Mouse (Mus musculus) midbrain, embryonic 11.5 days (tissue): ENCODE data around the gene Gm47841. TPM values are rescaled to one million over a fixed set of nuclear protein-coding genes. Genes with fewer than 3 reads are reported as not detected.
A peak's percentile ranks its signal among the peaks of the same experiment; 100 is the strongest.

Experiments used
- ATAC-seq: fragments of 200-750 bp; cut with Nextera tagmentation; 2 replicates; pipeline ENCODE4 v1.8.0; 2017; ENCODE audit warnings: moderate TSS enrichment, moderate library complexity; ENCODE audit not compliant: low FRiP score
- DNase-seq: peaks from one replicate; pipeline ENCODE4 v3.0.0; 2015; ENCODE audit warnings: low spot score; ENCODE audit errors: missing footprints
- H3K27ac ChIP-seq: fragments of 300-500 bp; sonication (generic); 2 replicates; pipeline ENCODE4 v1.5.1; 2014; ENCODE audit warnings: low read depth, low read length
- H3K27me3 ChIP-seq: fragments of 300-500 bp; sonication (generic); 2 replicates; pipeline ENCODE4 v1.6.1; 2014; ENCODE audit warnings: mild to moderate bottlenecking, low read length, moderate library complexity, mixed read lengths; ENCODE audit not compliant: control insufficient read depth, insufficient read depth
- H3K36me3 ChIP-seq: fragments of 300-500 bp; sonication (generic); 2 replicates; pipeline ENCODE4 v1.6.1; 2014; ENCODE audit warnings: mild to moderate bottlenecking, low read length, moderate library complexity, mixed read lengths; ENCODE audit not compliant: control insufficient read depth, insufficient read depth
- H3K4me1 ChIP-seq: fragments of 300-500 bp; sonication (generic); 2 replicates; pipeline ENCODE4 v1.6.1; 2014; ENCODE audit warnings: low read length; ENCODE audit not compliant: control insufficient read depth, insufficient read depth
- H3K4me2 ChIP-seq: fragments of 300-500 bp; sonication (generic); 2 replicates; pipeline ENCODE4 v1.6.1; 2014; ENCODE audit warnings: mild to moderate bottlenecking, moderate library complexity
- H3K4me3 ChIP-seq: fragments of 300-500 bp; sonication (generic); 2 replicates; pipeline ENCODE4 v1.5.1; 2014; ENCODE audit warnings: low read depth, low read length
- H3K9ac ChIP-seq: fragments of 300-500 bp; sonication (generic); 2 replicates; pipeline ENCODE4 v1.6.1; 2014; ENCODE audit warnings: low read length
- H3K9me3 ChIP-seq: fragments of 300-500 bp; sonication (generic); 2 replicates; pipeline ENCODE4 v1.6.1; 2016; ENCODE audit warnings: low read length; ENCODE audit not compliant: control insufficient read depth
- WGBS: fragments of 180-500 bp; shearing (Covaris S2); extraction: QIAGEN DNeasy Blood & Tissue Kit; methylation state at CpG from one replicate; pipeline ENCODE4 v1.1.7; 2014; 5-methylcytosine and 5-hydroxymethylcytosine counted together
- polyA plus RNA-seq: library from polyadenylated mRNA; unstranded; fragments of >200 nt; fragmentation: Nextera tagmentation; extraction: Ambion mirVana; gene quantifications from 2 replicates; pipeline ENCODE4 v1.2.1, GENCODE M21; 2014

The Gm47841 gene
- not detected in 2 replicates for polyA plus RNA-seq

DNA sequence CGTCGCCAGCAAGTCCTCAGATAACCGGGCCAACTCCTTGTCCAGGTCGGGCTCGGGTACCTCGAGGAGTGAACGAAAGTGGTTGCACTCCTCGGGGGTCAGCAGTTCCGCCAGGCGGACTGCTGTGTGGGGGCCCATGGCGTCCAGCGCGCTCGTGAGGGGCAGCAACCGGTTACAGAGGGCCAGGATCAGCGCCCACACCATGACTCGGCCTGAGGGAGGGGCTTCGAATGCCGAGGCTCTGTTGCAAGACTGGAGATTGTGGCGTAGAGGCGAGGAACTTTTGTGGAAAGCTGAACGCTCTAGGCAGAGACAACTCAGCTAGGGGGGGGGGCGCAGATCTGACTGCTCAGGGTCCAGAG is at the start of gene Gm47841:
Gene Gm47841 (minus strand): TSS at position 204 of the 362 bp plus-strand sequence.
- H3K9ac ChIP-seq = peak within 1 kb of the TSS; percentile 63
- peaks cover 38% of the 10 kb centered on the region for H3K27me3 ChIP-seq
- ATAC-seq (no peak), DNase-seq (no peak)
- H3K4me3 ChIP-seq = peak within 1 kb of the TSS; percentile 48
- H3K4me1 ChIP-seq = peaks cover 22% of the 10 kb centered on the region
- no peaks in the 10 kb centered on the region; the same call in 1 of the 2 replicates for H3K36me3 ChIP-seq
- no peak within 1 kb of the TSS; the same call in 1 of the 2 replicates for H3K27ac ChIP-seq
- 1% methylated on average over 22 of the region's 23 CpGs for WGBS
- no peaks in the 10 kb centered on the region for H3K9me3 ChIP-seq
- H3K4me2 ChIP-seq = peak within 1 kb of the TSS; percentile 96

DNA sequence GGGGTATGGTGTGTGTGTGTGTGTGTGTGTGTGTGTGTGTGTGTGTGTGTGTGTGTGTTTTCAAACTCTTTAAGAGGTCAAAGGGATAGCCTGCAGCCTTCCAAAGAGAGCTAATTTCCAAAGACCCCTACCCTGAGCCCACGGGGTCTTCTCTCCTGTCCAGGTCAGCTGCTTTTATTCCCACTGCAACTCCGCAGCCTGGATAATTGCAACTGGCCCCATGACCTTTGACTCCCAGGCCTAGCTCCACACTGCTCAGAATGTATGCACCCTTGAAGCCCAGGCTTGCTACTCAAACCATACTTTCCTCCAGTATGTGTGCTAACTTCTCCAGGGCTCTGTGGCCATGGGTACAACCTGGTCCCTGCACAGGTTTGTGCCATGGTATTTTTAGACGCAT is 48.2 kb upstream of the Gm47841 start:
- 37% methylated on average over 3 of the region's 3 CpGs for WGBS
- Histone ChIP-seq H3K4me2 (no peak overlapping the region), H3K4me1 (peaks cover 31% of the 10 kb centered on the region), H3K4me3 (no peak overlapping the region), H3K27ac (no peak overlapping the region), H3K36me3 (no peaks in the 10 kb centered on the region), H3K9me3 (no peaks in the 10 kb centered on the region), H3K9ac (no peak overlapping the region), H3K27me3 (peaks cover 3% of the 10 kb centered on the region; the same call in 1 of the 2 replicates)
- DNase-seq (no peak), ATAC-seq (no peak)

DNA sequence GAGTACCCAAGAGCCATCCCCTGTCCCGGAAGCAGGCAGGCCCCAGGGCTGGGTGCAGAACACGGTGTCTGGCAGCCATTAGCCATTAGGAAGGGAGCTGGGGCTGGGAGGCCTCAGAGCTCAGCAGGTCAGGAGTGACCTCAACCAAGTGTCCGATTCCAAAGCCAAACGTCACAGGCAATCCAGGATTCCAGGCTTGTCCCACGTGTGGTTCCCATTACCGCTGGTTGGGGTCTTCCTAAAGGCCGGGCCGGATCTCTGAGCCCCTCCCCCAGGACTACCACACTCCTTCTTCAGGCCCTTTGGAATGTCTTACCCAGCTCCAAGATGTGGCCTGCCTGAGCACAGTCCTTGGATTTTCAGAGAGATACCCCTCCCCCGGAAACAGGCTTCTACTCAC is 47.8 kb upstream of the Gm47841 start:
- Histone ChIP-seq H3K36me3 (no peaks in the 10 kb centered on the region), H3K27me3 (peaks cover 3% of the 10 kb centered on the region; the same call in 1 of the 2 replicates), H3K4me3 (no peak overlapping the region), H3K4me2 (no peak overlapping the region), H3K9me3 (no peaks in the 10 kb centered on the region), H3K27ac (no peak overlapping the region), H3K9ac (no peak overlapping the region), H3K4me1 (peaks cover 31% of the 10 kb centered on the region)
- WGBS = 57% methylated on average over 9 of the region's 9 CpGs
- no peak for ATAC-seq
- no peak for DNase-seq

DNA sequence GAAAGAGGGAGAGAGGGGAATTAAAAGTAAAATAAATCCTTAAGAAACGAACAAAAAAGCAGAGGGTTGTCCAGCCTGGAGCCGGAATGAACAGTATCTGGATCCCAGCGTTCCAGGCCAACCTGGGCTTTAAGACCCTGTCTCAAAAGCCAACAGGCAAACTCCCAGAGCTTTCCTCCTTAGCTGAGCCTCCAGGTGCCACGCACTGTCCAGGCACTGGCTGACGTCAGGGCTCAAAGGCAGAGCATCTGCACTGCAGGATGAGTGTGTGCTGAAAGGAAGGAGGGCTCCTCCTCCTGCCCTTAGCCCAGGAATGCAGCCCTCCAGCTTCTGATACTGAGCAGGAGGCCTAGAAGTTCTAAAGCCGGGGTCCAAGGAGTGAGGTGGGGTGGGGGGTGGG is 46.8 kb upstream of the Gm47841 start:
- 36% methylated on average over 6 of the region's 6 CpGs for WGBS
- Histone ChIP-seq H3K27ac (no peak overlapping the region), H3K36me3 (no peaks in the 10 kb centered on the region), H3K4me1 (peaks cover 31% of the 10 kb centered on the region), H3K9ac (no peak overlapping the region), H3K27me3 (peaks cover 3% of the 10 kb centered on the region; the same call in 1 of the 2 replicates), H3K9me3 (no peaks in the 10 kb centered on the region), H3K4me3 (no peak overlapping the region), H3K4me2 (no peak overlapping the region)
- ATAC-seq (no peak), DNase-seq (peak; percentile 84)

DNA sequence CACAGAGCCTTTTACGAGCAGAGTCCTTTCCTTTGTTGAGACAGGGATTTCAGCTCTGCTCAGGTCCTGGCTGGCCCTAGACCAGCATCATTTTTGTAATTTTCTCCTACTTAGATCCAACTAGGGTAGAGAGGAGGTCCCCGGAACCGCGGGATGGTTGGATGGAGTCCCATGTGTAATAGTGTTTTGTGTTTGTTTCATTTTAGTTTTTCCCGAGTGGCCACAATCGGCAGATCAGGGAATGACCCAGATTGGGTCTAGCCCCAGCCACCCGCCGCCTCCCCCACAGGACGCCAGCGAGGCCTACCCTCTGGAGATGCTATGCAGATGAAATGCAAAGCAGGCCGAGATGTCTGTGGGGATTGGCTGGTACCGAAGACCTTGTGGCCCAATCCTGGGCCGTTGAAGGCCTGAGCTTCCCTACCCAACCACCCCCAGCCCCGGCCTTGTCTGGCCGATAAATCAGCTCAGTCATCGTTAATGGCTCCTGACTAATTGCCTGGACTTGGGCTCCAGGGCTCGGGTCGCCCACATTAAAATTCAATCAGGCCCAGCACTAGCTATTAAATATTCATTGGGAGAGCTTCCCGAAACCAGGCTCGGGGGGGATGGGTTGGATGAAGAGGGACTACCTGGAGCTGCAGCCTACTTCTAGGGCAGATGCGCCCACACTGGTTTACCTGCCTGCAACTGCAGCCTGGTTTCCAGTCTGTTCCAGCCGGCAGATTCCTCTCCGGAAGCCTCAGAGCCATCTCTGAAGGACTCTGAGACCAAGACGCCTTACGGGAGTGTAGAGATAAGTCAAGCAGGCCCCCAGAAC is 45.8 kb upstream of the Gm47841 start:
- peak; percentile 95 for DNase-seq
- WGBS = 8% methylated on average over 25 of the region's 25 CpGs
- no peaks in the 10 kb centered on the region for H3K9me3 ChIP-seq
- peak; percentile 94 for ATAC-seq
- H3K4me1 ChIP-seq = peaks cover 26% of the 10 kb centered on the region
- H3K9ac ChIP-seq = peak overlapping the region; percentile 26
- H3K36me3 ChIP-seq = no peaks in the 10 kb centered on the region
- H3K27me3 ChIP-seq = peaks cover 3% of the 10 kb centered on the region; the same call in 1 of the 2 replicates
- H3K4me3 ChIP-seq = 0 out of 2 replicates have a peak overlapping the region, but pooled peaks have one; percentile 1
- peak overlapping the region; percentile 79 for H3K27ac ChIP-seq
- H3K4me2 ChIP-seq = peak overlapping the region; percentile 37

DNA sequence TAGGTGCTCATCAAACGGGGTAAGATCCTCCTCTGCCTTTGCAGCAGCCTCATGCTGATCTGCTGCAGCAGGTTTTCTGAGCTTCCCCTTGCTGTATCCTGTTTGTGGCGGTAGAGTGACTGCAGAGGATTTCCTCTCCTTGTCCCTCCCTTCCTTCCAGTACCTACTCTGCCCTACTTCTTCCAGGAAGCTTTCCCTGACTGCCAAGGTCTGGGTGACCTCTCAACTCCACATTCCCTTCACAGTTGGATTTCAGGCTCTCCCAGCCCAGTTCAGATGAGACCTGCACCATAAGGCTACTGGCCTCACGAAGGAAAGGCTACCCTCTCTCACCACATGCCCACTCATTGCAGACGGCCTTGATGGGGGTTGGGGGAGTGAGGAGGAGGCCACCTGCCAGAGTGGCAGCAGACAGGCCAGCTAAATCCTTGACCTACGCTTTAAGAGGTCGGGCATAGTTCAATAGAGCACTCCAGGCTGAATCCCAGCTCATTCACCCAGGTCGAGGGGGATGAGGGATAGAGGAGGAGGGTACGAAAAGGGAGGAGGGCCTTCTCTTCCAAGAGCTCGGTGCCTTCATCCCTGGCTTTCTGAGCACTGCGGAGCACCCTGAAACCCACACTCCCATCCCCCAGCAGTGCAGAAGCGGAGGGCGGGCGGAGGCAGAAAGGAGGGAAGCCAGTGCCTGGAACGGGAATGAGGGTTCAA is 45.1 kb upstream of the Gm47841 start:
- peaks cover 3% of the 10 kb centered on the region; the same call in 1 of the 2 replicates for H3K27me3 ChIP-seq
- H3K9ac ChIP-seq = peak overlapping the region; percentile 26
- peak overlapping the region; percentile 79 for H3K27ac ChIP-seq
- H3K36me3 ChIP-seq = no peaks in the 10 kb centered on the region
- H3K4me1 ChIP-seq = peaks cover 22% of the 10 kb centered on the region
- peak overlapping the region; percentile 37 for H3K4me2 ChIP-seq
- WGBS = 13% methylated on average over 14 of the region's 14 CpGs
- no peaks in the 10 kb centered on the region for H3K9me3 ChIP-seq
- H3K4me3 ChIP-seq = no peak overlapping the region
- DNase-seq (peak; percentile 95), ATAC-seq (peak; percentile 60)

DNA sequence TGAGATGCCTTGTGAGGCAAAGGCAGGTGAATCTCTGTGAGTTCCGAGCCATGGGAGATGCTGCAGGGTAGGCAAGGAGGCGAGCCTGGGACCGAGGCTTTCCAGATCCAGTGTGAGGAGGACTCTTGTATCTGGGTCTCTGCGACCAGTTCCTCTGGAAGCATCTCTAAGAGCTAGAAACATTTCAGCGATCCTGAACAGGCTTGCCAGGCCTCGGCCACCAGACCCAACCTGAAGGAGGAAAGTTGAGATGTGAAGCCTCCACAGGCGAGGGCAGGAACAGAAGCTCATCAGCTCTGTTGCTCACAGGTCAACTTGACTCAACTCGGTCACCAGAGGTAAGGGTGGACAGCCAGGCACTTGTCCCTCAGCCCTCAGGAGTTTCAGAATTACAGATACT is 44.4 kb upstream of the Gm47841 start:
- Histone ChIP-seq H3K4me1 (peaks cover 22% of the 10 kb centered on the region), H3K4me3 (no peak overlapping the region), H3K4me2 (no peak overlapping the region), H3K9ac (no peak overlapping the region), H3K27ac (no peak overlapping the region), H3K27me3 (peaks cover 3% of the 10 kb centered on the region; the same call in 1 of the 2 replicates), H3K36me3 (no peaks in the 10 kb centered on the region), H3K9me3 (no peaks in the 10 kb centered on the region)
- ATAC-seq (no peak), DNase-seq (peak; percentile 75)
- 88% methylated on average over 8 of the region's 8 CpGs for WGBS

DNA sequence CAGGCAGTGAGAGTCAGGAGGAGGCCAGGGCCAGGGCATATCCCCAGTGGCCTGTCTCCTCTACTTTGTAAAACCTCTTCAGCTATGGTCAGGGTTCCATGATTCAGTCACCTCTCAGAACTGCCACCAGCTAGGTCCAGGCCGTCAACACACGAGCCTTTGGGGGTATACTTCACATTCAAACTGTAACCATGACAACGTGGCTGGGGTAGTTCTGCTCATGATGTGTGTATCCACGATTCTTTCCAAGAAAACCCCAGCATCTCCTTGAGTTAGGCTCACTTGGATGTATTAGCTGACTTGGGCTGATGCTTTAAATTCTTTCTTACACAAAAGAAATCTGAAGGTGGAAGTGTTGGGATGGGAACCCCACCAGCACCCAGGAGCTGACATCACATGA is 41.1 kb upstream of the Gm47841 start:
- no peak for ATAC-seq
- H3K9ac ChIP-seq = no peak overlapping the region
- peak; percentile 81 for DNase-seq
- H3K9me3 ChIP-seq = no peaks in the 10 kb centered on the region
- no peak overlapping the region for H3K4me3 ChIP-seq
- no peak overlapping the region for H3K27ac ChIP-seq
- no peaks in the 10 kb centered on the region for H3K36me3 ChIP-seq
- H3K4me1 ChIP-seq = peaks cover 12% of the 10 kb centered on the region
- no peak overlapping the region for H3K4me2 ChIP-seq
- 46% methylated on average over 4 of the region's 4 CpGs for WGBS
- no peaks in the 10 kb centered on the region; the same call in 1 of the 2 replicates for H3K27me3 ChIP-seq

DNA sequence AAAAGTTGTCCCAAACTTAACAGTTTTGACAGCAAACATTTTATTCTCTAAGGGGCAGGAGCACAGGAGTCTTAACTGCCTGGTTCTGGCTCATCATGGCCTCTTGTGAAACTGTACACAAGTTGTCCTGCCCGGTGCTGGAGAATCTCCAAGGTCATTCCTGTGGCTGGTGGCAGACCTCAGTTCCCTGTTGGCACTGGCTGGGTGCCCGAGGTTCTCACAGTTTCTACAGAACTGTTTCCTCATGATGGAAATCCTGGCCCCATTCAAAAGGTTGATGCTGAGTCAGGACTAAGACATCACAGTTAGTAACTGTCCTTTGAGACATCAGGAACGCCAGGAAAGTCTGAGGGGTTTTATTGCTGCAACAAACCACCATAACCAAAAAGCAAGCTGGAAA is 39.8 kb upstream of the Gm47841 start:
- Histone ChIP-seq H3K4me3 (no peak overlapping the region), H3K4me2 (no peak overlapping the region), H3K9me3 (no peaks in the 10 kb centered on the region), H3K27me3 (no peaks in the 10 kb centered on the region; the same call in 1 of the 2 replicates), H3K36me3 (no peaks in the 10 kb centered on the region), H3K27ac (no peak overlapping the region), H3K4me1 (peaks cover under 1% of the 10 kb centered on the region), H3K9ac (no peak overlapping the region)
- ATAC-seq (no peak), DNase-seq (peak; percentile 31)
- WGBS = 83% methylated on average over 3 of the region's 3 CpGs
